Mouse (Mus musculus) naive thymus-derived CD4-positive, alpha-beta T cell, adult 2 months (primary cell): ENCODE data around the gene Amotl1.

Experiments used
- DNase-seq: peaks from one replicate; pipeline ENCODE4 v3.0.0-alpha.2; 2011; ENCODE audit warnings: low read depth

The Amotl1 gene

DNA sequence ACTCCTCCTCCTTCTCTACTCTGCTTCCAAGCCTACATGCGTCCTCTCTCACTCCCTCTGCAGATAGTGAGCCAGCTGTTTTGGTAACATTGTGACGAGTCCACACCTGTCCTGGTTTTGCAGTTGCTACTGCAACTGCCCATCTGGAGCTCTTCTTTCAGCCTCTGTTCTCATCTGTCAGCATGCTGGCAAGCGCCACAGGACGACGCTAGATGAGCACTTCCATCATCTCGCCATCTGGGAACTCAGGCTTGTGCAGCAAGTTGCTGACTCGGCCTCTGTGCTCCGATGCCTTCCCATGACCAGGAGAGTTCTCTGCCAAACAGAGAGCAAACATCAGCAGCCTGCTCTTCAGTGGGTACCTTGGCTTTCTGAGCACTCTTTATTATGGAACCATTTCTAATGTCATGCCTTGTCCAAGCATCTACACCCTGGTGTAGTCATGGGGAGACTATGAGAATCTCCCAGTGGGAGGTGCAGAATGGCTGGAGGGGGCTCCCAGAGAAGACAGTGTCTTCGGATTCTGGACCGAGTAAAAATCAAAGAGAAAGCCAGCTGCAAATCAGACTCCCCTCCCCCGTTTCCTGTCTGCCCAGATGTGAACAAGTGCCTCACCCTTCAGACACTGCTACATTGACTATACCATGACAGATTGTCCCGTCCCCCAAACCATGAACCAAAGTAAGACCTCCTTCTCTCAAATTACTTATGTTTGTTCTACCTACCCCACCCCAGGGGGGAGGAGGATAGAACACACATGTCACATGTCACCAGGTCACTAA is 97.1 kb downstream of the Amotl1 start:
- DNase-seq, result peak; percentile 9

DNA sequence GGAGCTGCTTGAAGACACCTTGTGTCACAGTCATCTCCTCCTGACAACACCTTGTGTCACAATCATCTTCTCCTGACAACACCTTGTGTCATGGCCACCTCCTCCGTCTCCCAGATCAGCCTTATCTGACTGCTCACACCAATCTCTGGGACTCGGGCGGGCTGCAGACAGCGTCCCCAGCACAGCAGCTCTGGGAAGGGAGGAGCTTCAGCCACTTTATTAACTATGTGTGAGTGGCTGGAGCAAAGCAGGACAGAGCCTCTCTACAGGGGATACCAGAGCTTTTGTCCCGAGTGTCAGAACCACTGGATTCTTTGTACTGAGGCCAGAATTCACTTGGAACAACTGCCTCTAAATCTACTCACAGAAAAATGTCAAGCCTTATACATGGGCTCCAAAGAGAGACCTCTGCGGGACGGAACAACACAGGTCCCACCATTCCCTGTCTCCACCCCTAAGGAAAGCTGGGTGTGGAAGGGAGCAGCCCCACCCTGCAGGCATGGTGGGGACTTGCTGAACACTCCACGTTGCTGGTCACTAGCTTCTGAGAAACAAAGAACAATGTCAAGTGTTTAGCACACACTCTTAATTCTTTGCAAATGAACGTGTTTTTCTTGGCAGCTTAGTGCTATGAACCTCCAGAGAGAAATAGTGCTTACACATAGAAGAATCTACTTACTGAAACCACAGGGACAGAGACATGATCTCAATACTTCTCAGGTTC is 100.7 kb downstream of the Amotl1 start:
- DNase-seq, result no peak

DNA sequence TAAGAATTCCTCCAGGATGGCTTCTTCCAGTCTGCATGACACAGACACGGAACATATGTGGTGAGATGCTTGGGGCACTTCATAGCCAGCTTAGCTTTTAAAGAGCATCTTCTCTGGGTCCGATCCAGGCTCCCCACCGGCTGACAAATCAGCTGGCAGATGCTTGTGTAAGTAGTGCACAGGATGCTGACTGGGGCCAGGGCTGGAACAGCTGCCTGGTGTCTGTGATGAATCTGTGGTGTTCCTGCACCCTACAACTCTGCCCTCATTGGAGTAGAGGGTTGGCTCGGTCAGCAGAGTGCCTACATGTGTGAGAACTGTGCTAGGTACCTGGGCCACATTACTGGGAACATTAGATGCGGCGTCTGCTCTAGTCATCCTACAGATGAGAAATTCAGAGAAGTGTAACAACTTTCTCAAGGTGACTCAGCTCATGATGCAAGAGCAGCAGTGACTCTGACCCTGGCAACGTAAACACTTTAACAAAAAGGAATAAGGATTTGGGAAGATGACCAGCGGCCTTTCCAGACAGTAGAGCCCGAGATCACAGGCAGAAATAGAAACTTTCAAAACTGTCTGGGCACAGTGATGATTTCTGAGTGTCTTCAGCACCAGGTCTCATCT is 109.9 kb downstream of the Amotl1 start:
- no peak for DNase-seq

DNA sequence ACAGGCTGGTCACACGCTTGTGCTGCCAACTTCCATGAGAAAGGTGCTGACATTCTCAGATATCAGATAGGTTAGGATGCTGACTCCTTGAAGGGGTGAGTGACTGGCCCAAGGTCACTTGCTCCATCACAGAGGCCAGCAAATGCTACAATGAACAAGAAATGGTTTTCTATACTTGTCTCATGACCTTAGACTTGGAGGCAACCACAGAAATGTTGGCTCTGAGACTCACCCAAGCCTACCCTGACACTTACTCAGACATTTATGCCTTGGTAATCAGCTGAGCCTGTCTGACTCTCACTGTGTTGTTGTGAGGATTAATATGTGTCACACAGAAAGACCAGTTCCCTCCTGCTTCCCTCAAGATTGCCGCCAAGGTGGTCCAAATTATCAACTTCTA is 111.2 kb downstream of the Amotl1 start:
- no peak for DNase-seq

DNA sequence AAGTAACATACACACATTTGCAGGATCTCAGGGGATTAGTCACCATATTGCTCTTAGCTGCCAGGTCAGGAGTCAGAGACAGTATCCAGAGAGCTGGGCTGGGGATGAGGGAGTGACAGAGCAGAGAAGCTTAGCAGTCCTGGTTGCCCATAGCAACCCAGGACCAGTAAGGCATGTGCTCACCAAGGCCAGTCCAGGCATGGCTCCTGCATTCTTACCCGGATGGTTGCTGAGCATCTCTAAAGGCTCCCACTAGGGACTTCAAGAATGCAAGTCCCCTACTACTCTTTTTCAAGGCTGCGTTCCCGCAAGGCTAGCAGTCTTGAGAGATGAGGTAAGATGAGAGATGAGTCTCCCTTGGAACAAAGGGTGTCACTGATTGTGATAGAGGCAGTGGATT is 112.6 kb downstream of the Amotl1 start:
- DNase-seq, result no peak

DNA sequence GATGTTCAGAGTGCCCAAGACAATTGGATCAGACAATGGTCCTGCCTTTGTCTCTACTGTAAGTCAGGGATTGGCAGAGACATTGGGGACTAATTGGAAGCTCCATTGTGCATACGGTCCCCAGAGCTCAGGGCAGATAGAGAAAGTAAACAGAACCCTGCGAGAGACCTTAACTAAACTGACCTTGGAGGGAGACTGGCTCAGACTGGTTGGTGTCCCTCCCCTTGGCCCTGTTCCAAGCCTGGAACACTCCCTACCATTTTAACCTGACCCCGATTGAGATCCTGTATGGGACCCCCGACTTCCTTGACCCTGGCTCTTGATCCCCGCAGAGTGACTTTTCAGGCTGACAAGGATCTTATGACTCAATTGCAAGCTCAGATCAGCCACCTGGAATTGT is 114.9 kb downstream of the Amotl1 start:
- DNase-seq, result no peak

DNA sequence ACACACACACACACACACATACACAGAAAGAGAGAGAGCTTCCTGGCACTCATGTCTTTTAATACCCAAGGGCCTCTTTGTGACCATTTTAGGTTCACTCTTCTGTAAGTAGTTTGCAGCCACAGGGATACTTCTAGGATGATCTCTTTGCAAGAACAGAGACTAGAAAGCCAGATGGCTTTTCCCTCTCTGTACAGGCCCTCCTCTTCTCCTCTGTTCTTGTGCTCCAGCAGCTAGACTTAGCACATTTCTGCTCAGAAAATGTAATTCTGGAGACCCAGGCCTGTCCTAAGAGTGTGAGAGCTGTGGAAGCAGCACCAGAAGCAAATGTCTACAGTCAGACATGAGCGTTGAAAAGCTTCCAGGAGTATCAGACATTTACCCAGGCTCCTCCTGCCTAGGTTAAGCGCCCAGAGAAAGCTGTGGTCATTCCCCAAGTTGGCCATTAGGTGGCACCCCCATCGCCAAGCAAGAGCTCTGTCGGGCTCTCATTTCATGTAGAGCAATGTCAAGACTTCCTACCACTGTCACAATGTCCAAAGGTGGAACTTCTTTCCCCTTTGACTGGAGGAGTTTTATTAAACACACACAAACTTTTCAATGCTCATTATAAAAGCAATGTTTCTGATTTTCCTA is 121.3 kb downstream of the Amotl1 start:
- peak; percentile 74 for DNase-seq

DNA sequence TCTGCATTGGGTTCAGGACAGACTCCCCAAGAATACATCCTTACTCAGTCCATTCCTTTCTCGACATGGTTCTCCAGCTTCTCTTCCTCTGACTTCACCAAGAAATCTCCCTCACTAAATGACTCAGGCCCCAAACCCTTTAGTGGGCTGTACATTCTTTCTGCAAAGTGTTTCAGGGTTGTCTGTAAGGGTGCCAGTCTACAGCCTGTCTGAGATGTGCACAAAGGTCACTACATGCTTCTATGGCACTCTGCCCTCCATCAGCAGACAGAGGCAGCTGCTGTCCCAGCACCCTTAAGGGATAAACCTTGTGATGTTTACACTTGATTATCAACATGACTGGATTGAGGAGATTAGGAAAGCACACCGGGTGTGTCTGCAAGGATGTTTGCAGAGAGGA is 123.2 kb downstream of the Amotl1 start:
- no peak for DNase-seq

DNA sequence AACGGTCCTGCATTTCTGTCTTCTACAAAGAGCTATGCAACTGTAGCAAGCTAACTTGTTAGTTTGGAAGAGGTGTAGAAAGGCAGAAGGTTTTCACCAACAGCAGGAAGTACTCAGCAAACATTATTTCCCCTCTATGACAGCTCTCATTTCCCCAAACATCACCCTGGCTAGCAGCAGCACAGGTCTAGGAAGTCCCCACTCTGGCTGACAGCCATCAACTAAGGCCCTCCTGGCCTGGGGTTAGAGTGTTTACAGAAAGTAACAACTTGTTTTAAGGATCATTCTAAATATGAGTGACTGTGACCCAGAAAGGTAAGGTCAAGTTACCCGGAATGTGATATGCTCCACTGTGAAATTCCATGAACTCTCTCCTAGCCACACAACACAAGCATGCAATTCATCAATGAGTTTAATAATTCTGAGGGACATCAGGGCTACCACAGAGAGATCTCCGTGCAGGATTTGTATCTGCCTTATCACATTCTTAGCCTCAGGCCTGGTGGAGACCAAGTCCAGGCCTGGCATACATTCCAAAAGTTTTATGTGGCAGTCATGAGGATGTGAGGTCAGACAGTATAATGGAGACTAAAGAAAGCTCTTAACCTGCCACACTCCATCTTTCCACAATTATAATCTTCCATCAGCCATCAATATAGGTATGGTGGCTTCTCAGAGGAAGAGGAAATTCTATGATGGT is 123.7 kb downstream of the Amotl1 start:
- no peak for DNase-seq

DNA sequence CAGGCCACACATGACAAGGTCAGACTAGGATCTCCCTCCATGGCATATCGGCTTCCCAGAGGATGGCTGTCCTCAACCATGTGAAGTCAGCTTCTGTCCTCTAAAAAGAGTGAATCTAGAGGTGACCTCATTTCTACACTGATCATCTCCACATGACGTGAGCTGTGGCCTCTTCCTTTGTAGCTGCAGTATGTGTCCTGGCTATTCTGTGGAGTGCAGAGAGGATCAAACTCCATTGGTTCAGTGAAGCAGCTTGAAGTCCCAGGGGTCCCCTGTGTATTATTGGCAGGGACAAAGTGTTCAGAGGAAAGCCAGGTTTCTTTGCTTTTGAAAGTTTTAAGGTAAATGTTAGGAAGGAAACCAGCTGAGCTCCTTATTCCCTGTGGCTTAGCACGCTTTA is 126.8 kb downstream of the Amotl1 start:
- no peak for DNase-seq

DNA sequence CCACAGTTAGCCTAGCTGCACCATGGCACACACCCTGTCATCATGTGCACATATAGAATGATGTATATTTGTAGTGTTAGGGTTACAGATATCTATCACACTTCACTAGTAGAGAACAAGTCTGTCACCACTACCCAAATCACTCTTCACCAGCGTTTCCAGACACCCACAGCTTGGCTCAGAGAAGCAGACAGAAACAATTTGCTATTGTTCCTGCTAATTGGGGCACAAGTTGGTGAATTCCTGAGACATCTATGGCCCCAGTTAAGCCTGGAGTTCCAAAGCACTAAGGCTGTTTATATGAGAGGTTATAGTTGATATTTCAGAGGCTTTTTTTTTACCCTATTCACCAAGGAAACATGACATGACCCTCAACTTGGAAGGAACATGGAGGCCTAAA is 127.6 kb downstream of the Amotl1 start:
- no peak for DNase-seq

DNA sequence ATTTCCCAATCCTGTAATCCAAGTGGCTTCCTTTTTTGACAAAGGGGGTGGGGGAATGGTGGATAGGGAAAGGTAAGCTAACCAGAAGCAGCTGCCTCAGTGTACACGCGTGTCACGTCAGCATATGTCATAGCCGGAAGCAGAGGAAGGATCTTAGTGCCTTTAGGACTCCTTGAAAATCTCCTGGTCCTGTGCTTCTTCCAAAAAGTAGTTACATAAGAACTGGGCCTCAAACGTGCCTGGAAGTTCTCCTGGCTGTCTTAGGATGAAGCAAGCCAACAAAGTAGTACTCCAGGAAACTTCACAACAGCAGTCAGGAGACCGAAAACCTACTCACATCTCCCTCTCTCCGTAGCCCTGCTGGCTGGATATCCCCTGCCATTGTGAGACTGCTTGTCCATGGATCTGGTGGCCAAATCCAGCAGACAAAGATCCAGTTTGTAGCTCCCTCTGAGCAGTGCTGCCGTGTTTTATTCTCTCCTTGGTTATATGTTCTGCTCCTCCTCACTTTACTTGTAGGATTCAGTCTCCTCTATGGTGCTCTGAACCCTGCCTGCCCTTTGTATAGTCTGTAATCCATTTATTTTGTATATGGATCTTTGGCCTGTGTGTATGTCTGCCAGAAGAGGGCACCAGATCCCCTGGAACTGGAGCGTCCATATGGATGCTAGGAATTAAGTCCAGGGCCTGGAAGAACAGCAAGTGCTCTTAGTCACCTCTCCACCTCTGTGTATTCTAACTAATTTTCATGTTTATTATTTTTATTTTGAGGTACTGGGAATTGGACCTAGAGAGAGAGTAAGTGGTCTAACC is 132.0 kb downstream of the Amotl1 start:
- DNase-seq, result no peak

DNA sequence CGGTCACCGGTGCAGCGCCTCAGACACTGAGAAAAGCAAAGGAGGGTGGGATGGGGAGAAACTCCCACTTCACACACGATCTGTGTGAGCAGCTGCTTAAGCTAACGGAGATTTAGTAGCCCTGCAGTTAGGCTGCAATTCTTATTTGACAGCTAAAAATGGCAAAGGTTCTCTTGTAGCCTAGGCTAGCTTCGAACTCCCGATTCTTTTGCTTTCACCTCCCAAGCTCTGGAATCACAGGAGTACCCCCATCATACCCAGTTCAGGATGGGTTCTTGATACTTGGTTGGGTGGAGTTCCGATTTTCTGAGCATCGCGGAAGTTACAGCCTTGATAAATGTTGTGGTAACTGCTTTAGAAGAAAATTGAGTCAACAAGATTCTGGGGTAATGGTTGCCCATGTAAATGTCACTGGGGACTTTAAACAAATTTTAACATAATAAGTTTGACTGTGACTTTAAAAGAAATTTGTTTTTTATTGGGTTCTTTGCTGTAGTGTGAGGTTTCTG is 143.9 kb downstream of the Amotl1 start:
- no peak for DNase-seq

DNA sequence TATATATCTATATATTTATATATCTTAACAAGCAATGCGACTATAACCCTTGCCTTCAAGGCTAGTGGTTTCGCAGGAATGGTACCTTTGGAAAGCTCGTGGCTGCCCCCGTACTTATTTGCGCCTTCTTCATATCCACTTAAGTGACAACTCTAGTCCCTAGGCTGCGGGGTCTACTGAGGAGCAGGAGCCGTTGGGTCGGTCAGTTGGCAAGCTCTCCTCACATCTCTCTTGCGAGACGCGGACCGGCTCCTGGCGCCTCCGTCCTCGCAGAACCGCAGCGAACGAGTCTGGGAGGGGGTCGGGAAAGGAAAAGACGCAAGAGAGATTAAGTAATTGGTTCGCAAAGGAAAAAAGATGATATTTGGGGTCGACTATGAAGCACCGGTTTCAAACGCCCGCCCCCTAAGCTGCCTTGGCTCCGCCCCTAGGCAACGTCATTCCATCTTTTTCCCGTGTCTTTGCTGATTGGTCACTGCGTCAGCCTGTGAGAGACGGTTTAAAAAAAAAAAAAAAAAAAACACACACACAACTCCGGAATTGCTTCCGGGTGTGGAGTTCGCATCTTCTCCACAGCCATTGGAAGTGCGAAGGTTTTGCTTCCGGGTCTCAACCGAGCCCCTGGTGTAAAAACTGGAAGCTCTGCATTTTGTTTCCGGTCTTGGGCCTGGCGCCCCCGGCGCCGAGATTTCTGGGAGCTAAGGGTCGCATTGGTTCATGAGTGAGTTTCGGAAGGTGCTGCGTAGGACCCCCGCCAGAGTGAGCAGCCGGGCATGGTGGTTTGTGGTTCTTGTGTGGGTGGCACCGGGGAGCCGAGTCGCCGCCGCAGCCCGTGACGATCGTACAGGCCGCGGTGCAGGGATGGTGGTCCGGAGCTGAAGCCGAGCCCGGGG is 144.6 kb downstream of the Amotl1 start, which contains the start of the genes Kdm4d and Cwc15:
Gene Kdm4d, minus strand, starts transcription at position 460 of the 893 bp plus-strand sequence.
Gene Cwc15, plus strand, starts transcription at position 595 of the 893 bp plus-strand sequence.
- DNase-seq, result peak; percentile 97

DNA sequence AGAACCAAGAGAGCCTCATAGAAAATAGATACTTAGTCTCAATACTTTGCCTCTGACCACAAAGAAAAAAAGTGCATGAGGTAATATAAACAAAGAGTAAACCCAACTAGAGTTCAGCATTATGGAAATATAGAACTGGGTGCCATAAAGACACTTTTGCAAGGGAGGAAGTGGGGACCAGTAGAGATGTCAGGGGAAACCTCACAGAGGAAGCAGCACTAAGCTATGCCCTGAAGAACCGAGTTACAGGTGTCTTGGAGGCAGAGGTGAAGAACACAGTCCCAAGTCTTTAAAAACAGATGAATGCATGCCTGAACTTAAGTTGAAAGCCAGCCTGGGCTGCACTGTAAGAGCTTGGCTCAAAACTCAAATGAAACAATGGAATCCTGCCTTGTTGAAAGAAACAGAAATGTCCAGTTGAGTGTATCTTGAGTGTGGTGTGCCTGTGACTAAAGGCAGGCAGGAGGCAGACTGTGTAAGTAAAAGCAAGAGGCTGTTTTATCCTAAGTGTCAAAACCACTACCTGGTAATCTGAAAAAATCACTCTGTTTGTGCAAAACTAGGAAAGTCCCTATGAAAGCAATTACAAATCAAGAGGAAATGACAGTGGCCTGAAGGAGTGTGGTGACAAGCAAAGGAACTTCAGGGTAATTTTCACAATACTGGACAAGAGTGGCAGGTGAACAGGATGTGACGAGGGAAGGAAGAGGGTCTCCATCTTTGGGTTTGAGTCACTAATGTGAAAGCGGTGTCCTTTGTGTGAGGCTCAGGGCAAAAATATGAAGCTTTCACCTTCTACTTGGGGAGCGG is 145.8 kb downstream of the Amotl1 start:
- peak; percentile 65 for DNase-seq
